Mouse (Mus musculus) heart, postnatal 0 days (tissue): ENCODE measurements at regions not wholly inside any gene's neighbourhood (a gene's known extent, or its start where the extent isn't known, plus 50 kb on each side); places are given as distances from the start of the nearest gene placed in this dataset.

Experiments
- ATAC-seq: fragments of 200-750 bp; cut with Nextera tagmentation; 2 replicates; pipeline ENCODE4 v1.8.0; 2017; ENCODE audit warnings: low read depth, moderate number of reproducible peaks, moderate library complexity; ENCODE audit not compliant: insufficient read depth
- DNase-seq: peaks from one replicate; pipeline ENCODE4 v3.0.0-alpha.2; 2016; ENCODE audit warnings: low spot score
- H3K27ac ChIP-seq: fragments of 300-500 bp; sonication (generic); 2 replicates; pipeline ENCODE4 v1.5.1; 2014; ENCODE audit warnings: low read depth, mild to moderate bottlenecking
- H3K27me3 ChIP-seq: fragments of 300-500 bp; sonication (generic); 2 replicates; pipeline ENCODE4 v1.6.1; 2014; ENCODE audit warnings: low read length, mixed read lengths; ENCODE audit not compliant: control insufficient read depth, insufficient read depth
- H3K36me3 ChIP-seq: fragments of 300-500 bp; sonication (generic); replicated peaks from 2 replicates; pipeline ENCODE4 v1.6.1; 2014; ENCODE audit warnings: low read length, mixed read lengths; ENCODE audit not compliant: control insufficient read depth, insufficient read depth
- H3K4me1 ChIP-seq: fragments of 300-500 bp; sonication (generic); 2 replicates; pipeline ENCODE4 v1.6.1; 2014; ENCODE audit warnings: antibody characterized with exemption; ENCODE audit not compliant: control insufficient read depth, insufficient read depth
- H3K4me2 ChIP-seq: fragments of 300-500 bp; sonication (generic); 2 replicates; pipeline ENCODE4 v1.6.1; 2014; ENCODE audit warnings: low read depth, mild to moderate bottlenecking, low read length, moderate library complexity
- H3K4me3 ChIP-seq: fragments of 300-500 bp; sonication (generic); 2 replicates; pipeline ENCODE4 v1.5.1; 2014; ENCODE audit warnings: low read depth, low read length
- H3K9ac ChIP-seq: fragments of 300-500 bp; sonication (generic); replicated peaks from 2 replicates; pipeline ENCODE4 v1.6.1; 2014; ENCODE audit warnings: low read depth, low read length, mixed read lengths
- H3K9me3 ChIP-seq: fragments of 300-500 bp; sonication (generic); replicated peaks from 2 replicates; pipeline ENCODE4 v1.6.1; 2016; ENCODE audit warnings: low read length; ENCODE audit not compliant: control insufficient read depth
- CTCF ChIP-seq: IDR thresholded peaks from 2 replicates; pipeline ENCODE4 v1.5.1; 2016; ENCODE audit warnings: antibody characterized with exemption, control low read depth, low read depth
- EP300 ChIP-seq: IDR thresholded peaks from 2 replicates; pipeline ENCODE4 v1.6.1; 2016; ENCODE audit warnings: antibody characterized with exemption, low read depth
- WGBS: fragments of 180-500 bp; shearing (Covaris S2); extraction: QIAGEN DNeasy Blood & Tissue Kit; methylation state at CpG from one replicate; pipeline ENCODE4 v1.1.7; 2014; 5-methylcytosine and 5-hydroxymethylcytosine counted together

DNA sequence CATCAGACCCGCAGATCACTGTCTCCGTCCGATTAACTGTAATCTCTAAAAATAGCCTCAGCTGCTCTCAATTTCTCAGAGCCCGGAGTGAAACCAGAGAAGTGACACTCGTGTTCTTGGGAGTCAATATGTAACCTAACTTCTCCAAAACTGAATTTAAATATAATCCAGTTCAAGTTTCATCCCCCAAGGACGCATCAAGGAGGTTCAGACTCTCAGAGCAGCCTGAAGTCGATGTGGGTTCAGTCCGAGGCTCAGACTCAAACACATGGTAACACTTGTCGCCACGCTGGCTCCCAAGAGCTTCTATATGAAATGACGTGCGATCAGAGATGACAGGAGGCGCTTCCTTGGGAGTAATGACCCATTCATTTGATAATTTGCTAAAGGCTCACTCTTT, 181.6 kb downstream of the Setd4 start:
- WGBS, result 53% methylated on average over 13 of the region's 13 CpGs
- Histone ChIP-seq H3K36me3 (no peaks in the 10 kb centered on the region), H3K27ac (no peak overlapping the region), H3K27me3 (no peaks in the 10 kb centered on the region; the same call in 1 of the 2 replicates), H3K4me1 (peaks cover 9% of the 10 kb centered on the region; the same call in 1 of the 2 replicates), H3K9me3 (no peaks in the 10 kb centered on the region), H3K9ac (no peak overlapping the region), H3K4me2 (no peak overlapping the region), H3K4me3 (no peak overlapping the region)
- TF ChIP-seq CTCF (no peak), EP300 (no peak)
- no peak for ATAC-seq
- DNase-seq, result no peak

DNA sequence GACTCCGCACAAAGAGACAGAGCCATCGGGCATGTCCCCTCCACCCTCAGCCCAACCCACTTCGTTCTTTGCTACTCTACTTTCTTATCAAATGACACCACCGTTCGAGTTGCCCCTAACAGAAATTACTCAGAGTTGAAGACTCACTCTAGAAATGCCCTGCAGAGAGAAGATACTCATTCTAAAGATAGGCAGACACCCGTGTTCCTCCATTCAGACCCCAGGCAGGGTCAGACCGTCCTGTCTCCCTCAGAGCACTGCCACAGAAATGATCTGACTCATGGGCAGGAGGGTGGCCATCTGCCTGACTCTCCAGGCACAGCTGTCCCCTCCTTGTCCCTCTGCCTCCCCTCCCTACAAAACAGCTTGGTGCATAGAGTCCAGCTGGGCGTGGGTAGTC, 185.6 kb downstream of the Setd4 start:
- TF ChIP-seq CTCF, result no peak
- TF ChIP-seq EP300, result no peak
- Histone ChIP-seq H3K9me3 (no peaks in the 10 kb centered on the region), H3K4me1 (peaks cover 7% of the 10 kb centered on the region; the same call in 1 of the 2 replicates), H3K4me3 (no peak overlapping the region), H3K27ac (no peak overlapping the region), H3K9ac (no peak overlapping the region), H3K36me3 (no peaks in the 10 kb centered on the region), H3K27me3 (no peaks in the 10 kb centered on the region), H3K4me2 (no peak overlapping the region)
- DNase-seq (no peak), ATAC-seq (no peak)
- 70% methylated on average over 8 of the region's 8 CpGs for WGBS

- Histone ChIP-seq H3K36me3 (no peaks in the 10 kb centered on the region), H3K4me3 (no peak overlapping the region), H3K9me3 (no peaks in the 10 kb centered on the region), H3K4me1 (peaks cover 3% of the 10 kb centered on the region; the same call in 1 of the 2 replicates), H3K4me2 (no peak overlapping the region), H3K27ac (no peak overlapping the region), H3K9ac (no peak overlapping the region), H3K27me3 (no peaks in the 10 kb centered on the region)
- ATAC-seq (no peak), DNase-seq (no peak)
- WGBS, result 84% methylated on average over 8 of the region's 8 CpGs
- TF ChIP-seq CTCF (no peak), EP300 (no peak)
Measured at GRCm38 (mm10) chr16:93417831-93418230, 186.0 kb downstream of the Setd4 start.

DNA sequence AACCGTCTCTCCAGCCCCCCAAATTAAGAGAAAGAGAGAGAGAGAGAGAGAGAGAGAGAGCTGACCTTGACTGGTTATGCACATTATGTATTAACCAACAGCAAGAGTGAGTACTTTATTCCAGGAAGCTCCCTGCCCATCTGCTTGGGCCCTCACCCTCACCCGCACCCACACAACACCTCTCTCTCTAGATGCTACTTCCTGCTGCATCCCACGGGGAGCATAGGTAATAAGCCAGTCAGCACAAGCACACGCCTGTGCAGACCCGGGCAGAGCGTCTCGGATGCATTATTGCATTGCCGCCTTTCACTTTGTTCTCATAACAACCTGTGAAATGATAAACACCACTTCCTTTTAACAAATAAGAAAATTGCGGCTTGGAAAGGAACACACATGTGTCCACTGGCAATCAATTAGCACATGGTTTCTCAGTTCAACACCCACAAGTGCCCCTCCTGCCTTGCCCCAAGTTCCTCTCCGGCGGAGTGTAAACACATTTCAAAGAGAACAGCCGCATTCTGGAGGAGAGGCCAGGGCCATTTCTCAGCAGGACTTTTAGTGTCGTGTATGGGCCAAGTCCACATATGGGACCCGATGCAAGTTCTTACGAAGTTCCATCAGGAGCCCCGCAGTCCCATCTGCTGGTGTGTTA, 211.7 kb downstream of the Setd4 start:
- H3K4me1 ChIP-seq, result no peaks in the 10 kb centered on the region
- H3K4me3 ChIP-seq, result no peak overlapping the region
- DNase-seq, result no peak
- WGBS, result 77% methylated on average over 16 of the region's 16 CpGs
- no peaks in the 10 kb centered on the region for H3K9me3 ChIP-seq
- ATAC-seq, result no peak
- TF ChIP-seq CTCF, result no peak
- no peak for TF ChIP-seq EP300
- H3K27me3 ChIP-seq, result 0 out of 2 replicates have a peak, but pooled peaks cover 15% of the 10 kb centered on the region
- H3K4me2 ChIP-seq, result no peak overlapping the region
- H3K9ac ChIP-seq, result no peak overlapping the region
- H3K27ac ChIP-seq, result no peak overlapping the region
- no peaks in the 10 kb centered on the region for H3K36me3 ChIP-seq

DNA sequence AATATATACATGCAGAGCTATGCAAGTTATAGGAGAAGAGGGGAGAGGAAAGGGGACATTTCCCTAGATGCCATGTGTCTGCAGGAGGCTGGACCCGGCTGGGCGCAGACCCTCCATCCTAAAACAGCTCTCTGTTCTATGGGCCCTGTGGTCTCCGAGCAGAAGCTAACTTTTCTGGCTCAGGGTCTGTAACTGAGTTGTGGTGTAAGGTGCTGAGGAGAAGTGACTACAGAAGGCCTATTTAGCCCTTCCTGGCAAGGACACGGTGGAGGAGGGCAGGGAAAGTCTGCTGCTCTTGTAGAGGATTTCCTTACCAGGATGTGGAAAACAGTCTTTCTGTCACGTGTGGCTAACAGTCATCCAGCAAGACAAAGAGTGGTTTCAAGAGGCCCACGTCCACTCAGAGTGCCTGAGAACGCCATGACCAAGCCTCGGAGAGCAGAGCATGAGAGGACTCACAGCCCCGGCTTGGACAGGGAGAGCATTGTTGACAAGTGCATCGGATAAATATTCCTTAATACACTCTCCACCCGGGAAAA, 216.2 kb downstream of the Setd4 start:
- Histone ChIP-seq H3K27ac (no peak overlapping the region), H3K36me3 (no peaks in the 10 kb centered on the region), H3K27me3 (0 out of 2 replicates have a peak, but pooled peaks cover 15% of the 10 kb centered on the region), H3K9me3 (no peaks in the 10 kb centered on the region), H3K4me2 (no peak overlapping the region), H3K4me3 (no peak overlapping the region), H3K4me1 (no peaks in the 10 kb centered on the region), H3K9ac (no peak overlapping the region)
- no peak for TF ChIP-seq CTCF
- no peak for TF ChIP-seq EP300
- 55% methylated on average over 11 of the region's 11 CpGs for WGBS
- ATAC-seq (no peak), DNase-seq (no peak)
